Mouse (Mus musculus): Measurements from ENCODE around the gene Irf1.

- TF ChIP-seq CTCF (conservative IDR thresholded peaks at IDR 0.05; ENCODE audit: low read length) (no peak), NANOG (IDR thresholded peaks at IDR 0.05; ENCODE audit: borderline replicate concordance, low read length) (no peak)
Measured at GRCm38 (mm10) chr11:53805786-53806185, 36.0 kb downstream of the Irf1 start.

Data from E14TG2a.4 (cell line).